Mouse (Mus musculus) heart, postnatal 0 days (tissue): Measurements from ENCODE around the gene Nrcam. TPM values are rescaled to one million over a fixed set of nuclear protein-coding genes. Genes with fewer than 3 reads are reported as not detected.
A peak's percentile ranks its signal among the peaks of the same experiment; 100 is the strongest.

Source experiments
- ATAC-seq: fragments of 200-750 bp; cut with Nextera tagmentation; 2 replicates; pipeline ENCODE4 v1.8.0; 2017; ENCODE audit warnings: low read depth, moderate number of reproducible peaks, moderate library complexity; ENCODE audit not compliant: insufficient read depth
- DNase-seq: peaks from one replicate; pipeline ENCODE4 v3.0.0-alpha.2; 2016; ENCODE audit warnings: low spot score
- H3K27ac ChIP-seq: fragments of 300-500 bp; sonication (generic); 2 replicates; pipeline ENCODE4 v1.5.1; 2014; ENCODE audit warnings: low read depth, mild to moderate bottlenecking
- H3K27me3 ChIP-seq: fragments of 300-500 bp; sonication (generic); 2 replicates; pipeline ENCODE4 v1.6.1; 2014; ENCODE audit warnings: low read length, mixed read lengths; ENCODE audit not compliant: control insufficient read depth, insufficient read depth
- H3K36me3 ChIP-seq: fragments of 300-500 bp; sonication (generic); replicated peaks from 2 replicates; pipeline ENCODE4 v1.6.1; 2014; ENCODE audit warnings: low read length, mixed read lengths; ENCODE audit not compliant: control insufficient read depth, insufficient read depth
- H3K4me1 ChIP-seq: fragments of 300-500 bp; sonication (generic); 2 replicates; pipeline ENCODE4 v1.6.1; 2014; ENCODE audit warnings: antibody characterized with exemption; ENCODE audit not compliant: control insufficient read depth, insufficient read depth
- H3K4me2 ChIP-seq: fragments of 300-500 bp; sonication (generic); 2 replicates; pipeline ENCODE4 v1.6.1; 2014; ENCODE audit warnings: low read depth, mild to moderate bottlenecking, low read length, moderate library complexity
- H3K4me3 ChIP-seq: fragments of 300-500 bp; sonication (generic); 2 replicates; pipeline ENCODE4 v1.5.1; 2014; ENCODE audit warnings: low read depth, low read length
- H3K9ac ChIP-seq: fragments of 300-500 bp; sonication (generic); replicated peaks from 2 replicates; pipeline ENCODE4 v1.6.1; 2014; ENCODE audit warnings: low read depth, low read length, mixed read lengths
- H3K9me3 ChIP-seq: fragments of 300-500 bp; sonication (generic); replicated peaks from 2 replicates; pipeline ENCODE4 v1.6.1; 2016; ENCODE audit warnings: low read length; ENCODE audit not compliant: control insufficient read depth
- CTCF ChIP-seq: IDR thresholded peaks from 2 replicates; pipeline ENCODE4 v1.5.1; 2016; ENCODE audit warnings: antibody characterized with exemption, control low read depth, low read depth
- EP300 ChIP-seq: IDR thresholded peaks from 2 replicates; pipeline ENCODE4 v1.6.1; 2016; ENCODE audit warnings: antibody characterized with exemption, low read depth
- WGBS: fragments of 180-500 bp; shearing (Covaris S2); extraction: QIAGEN DNeasy Blood & Tissue Kit; methylation state at CpG from one replicate; pipeline ENCODE4 v1.1.7; 2014; 5-methylcytosine and 5-hydroxymethylcytosine counted together
- polyA plus RNA-seq: library from polyadenylated mRNA; unstranded; fragments of >200 nt; fragmentation: Nextera tagmentation; extraction: Ambion mirVana; gene quantifications from 2 replicates; pipeline ENCODE4 v1.2.1, GENCODE M21; 2015
- total RNA-seq: library from RNA; depleted of rRNA; stranded (reverse); fragments of >200 nt; gene quantifications from 2 replicates; pipeline ENCODE4 v1.2.3, GENCODE M21; 2014; ENCODE audit warnings: low replicate concordance

The Nrcam gene
- total and polyA plus RNA-seq, 2 experiments from 2014 or later: 0.20 to 5.0 TPM

DNA sequence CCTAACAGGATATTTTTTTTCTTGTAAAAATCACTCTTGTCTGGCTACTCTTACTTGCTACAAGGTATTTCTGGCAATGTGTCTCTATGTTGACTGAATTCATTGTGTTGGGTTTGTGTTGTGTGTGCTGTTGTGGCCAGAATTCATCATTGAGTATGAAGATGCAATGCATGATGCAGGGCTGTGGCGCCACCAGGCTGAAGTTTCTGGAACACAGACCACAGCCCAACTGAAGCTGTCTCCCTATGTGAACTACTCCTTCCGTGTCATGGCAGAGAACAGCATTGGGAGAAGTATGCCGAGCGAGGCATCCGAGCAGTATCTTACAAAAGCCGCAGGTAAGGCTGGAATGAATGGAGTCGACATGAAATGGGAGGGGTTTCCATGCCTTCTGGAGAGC, 241.4 kb downstream of the Nrcam start:
- Histone ChIP-seq H3K4me1 (no peaks in the 10 kb centered on the region), H3K9ac (no peak overlapping the region), H3K4me2 (no peak overlapping the region), H3K27me3 (no peaks in the 10 kb centered on the region), H3K4me3 (no peak overlapping the region), H3K36me3 (no peaks in the 10 kb centered on the region), H3K27ac (no peak overlapping the region), H3K9me3 (no peaks in the 10 kb centered on the region)
- no peak for DNase-seq
- TF ChIP-seq CTCF (no peak), EP300 (no peak)
- ATAC-seq: no peak
- 79% methylated on average over 7 of the region's 7 CpGs for WGBS

DNA sequence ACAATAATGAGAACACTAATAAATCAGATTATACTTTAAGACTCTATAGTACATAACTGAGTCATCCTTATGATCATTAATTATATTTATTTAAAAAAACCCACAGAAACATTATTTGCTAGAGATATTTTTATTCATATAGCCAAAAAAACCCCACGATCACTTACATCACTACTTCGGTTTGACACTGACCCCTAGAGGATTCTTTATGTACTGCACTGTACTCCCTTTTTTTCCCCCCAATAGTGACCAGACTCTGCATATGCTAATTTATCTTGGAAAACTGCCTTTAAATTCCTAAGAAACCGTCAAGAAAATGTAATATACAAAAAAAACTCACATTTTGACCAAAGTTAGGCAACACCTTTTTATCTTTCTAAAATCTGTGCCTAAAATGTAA, 244.0 kb downstream of the Nrcam start:
- Histone ChIP-seq H3K27me3 (no peaks in the 10 kb centered on the region), H3K27ac (no peak overlapping the region), H3K4me3 (no peak overlapping the region), H3K36me3 (no peaks in the 10 kb centered on the region), H3K9ac (no peak overlapping the region), H3K4me1 (no peaks in the 10 kb centered on the region), H3K9me3 (no peaks in the 10 kb centered on the region), H3K4me2 (no peak overlapping the region)
- ATAC-seq (no peak), DNase-seq (no peak)
- TF ChIP-seq CTCF (peak; percentile 46), EP300 (no peak)
- 18% methylated on average over 3 of the region's 3 CpGs for WGBS

DNA sequence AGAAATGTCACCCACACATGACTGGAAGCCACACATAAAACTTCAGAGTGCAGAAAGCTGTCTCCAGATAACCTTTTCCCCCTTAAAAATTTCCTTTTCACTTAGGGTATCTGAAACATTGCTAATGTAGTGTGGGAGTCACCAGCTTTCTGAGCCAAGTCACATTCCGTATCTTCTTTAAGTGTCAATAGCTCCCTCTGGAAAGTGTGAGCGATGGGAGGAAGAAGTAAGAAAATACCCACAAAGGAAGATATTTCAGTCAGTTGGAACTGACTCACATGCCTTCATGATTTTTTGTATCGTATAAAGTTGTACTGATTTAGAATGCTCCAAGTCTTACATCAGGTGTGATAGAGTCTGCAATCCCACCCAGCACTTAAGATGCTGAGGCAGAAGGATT, 245.5 kb downstream of the Nrcam start:
- DNase-seq (no peak), ATAC-seq (no peak)
- Histone ChIP-seq H3K27ac (no peak overlapping the region), H3K9me3 (no peaks in the 10 kb centered on the region), H3K4me1 (no peaks in the 10 kb centered on the region), H3K4me3 (no peak overlapping the region), H3K27me3 (no peaks in the 10 kb centered on the region), H3K36me3 (no peaks in the 10 kb centered on the region), H3K4me2 (no peak overlapping the region), H3K9ac (no peak overlapping the region)
- WGBS: 68% methylated on average over 3 of the region's 3 CpGs
- TF ChIP-seq CTCF (no peak), EP300 (no peak)

DNA sequence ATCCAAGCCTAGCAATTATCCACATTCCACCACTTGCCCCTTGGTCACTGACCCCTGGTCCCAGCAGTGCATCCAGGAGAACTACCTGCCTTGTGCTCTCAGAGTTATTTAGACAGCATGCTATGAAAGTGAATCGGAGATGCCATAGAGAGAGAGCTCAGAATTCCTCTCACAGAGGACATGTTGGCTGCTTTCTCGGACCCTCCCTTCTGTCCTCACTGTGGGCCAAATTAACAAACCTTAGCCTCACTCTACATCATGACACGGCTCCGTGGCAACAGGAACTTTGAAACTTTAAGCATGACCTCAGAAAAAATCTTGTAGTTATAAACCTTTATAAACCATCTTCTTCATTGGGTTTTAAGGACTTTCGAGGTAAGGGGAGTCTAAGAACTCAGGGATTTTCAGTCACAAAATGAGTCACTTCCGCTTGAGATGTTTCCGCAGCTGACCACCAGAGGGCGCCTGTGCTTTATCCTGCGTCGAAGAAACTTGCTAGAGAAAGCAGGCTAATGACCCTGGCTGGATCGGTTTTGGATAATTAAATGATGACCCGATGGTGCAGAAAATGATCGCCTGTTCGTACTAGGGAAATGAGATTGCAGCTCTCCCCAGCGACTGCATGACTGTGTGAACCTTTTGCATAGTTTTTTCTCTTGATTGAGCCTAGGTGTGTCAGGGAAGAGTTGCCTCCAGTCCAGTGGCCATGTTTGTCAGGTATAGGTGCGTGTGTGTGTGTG, 272.9 kb downstream of the Nrcam start:
- Histone ChIP-seq H3K4me2 (no peak overlapping the region), H3K27ac (no peak overlapping the region), H3K4me1 (no peaks in the 10 kb centered on the region), H3K36me3 (no peaks in the 10 kb centered on the region), H3K9ac (no peak overlapping the region), H3K9me3 (no peaks in the 10 kb centered on the region), H3K27me3 (no peaks in the 10 kb centered on the region), H3K4me3 (no peak overlapping the region)
- TF ChIP-seq CTCF (peak; percentile 75), EP300 (no peak)
- no peak for ATAC-seq
- DNase-seq: peak; percentile 37
- 37% methylated on average over 16 of the region's 16 CpGs for whole genome bisulfite sequencing

DNA sequence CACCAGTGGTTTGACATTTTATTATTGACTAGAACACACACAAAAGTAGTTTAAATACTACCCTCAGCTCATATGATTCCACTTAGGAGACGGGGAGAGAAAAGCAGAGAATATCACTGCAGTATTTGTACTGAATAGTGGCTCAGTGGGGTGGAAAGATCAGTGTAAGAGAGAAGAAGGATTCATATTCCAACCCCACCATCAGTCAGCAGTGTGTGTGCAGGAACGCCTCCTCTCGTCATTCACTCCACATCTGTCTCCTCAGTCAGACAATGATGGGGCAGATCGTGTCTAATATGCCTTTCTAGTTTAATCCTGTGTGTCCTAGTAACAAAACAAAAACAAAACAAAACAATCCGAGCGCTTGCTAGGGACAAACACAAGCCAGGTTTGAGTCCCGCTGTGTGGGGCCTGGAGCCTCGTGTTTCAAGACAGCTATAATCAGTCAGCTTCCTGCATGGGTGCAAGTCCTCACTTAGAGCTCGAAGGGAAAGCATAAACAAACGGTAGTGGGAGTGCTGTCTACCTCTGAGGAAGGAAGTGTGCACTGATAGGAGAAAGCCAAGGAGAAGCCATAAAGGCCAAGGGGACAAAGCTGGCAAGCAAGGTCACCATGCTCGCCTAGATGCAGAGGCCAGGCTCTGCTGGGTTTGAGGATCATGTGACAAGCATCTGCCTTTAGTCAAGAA, 273.7 kb downstream of the Nrcam start:
- Histone ChIP-seq H3K27ac (no peak overlapping the region), H3K9me3 (no peaks in the 10 kb centered on the region), H3K4me1 (no peaks in the 10 kb centered on the region), H3K27me3 (no peaks in the 10 kb centered on the region), H3K4me2 (no peak overlapping the region), H3K4me3 (no peak overlapping the region), H3K36me3 (no peaks in the 10 kb centered on the region), H3K9ac (no peak overlapping the region)
- ATAC-seq (peak; percentile 17; the same call in 1 of the 2 replicates), DNase-seq (no peak)
- 46% methylated on average over 11 of the region's 11 CpGs for WGBS
- no peak for TF ChIP-seq CTCF
- no peak for TF ChIP-seq EP300
